Mouse (Mus musculus): ENCODE data around the gene Brca2. TPM values are rescaled to one million over a fixed set of nuclear protein-coding genes. Genes with fewer than 3 reads are reported as not detected.

The Brca2 gene
- polyA plus RNA-seq, 1 experiment from 2014 or later: 46.6 TPM

GRCm38 (mm10) chr5:150611136-150611535 is 88.7 kb downstream of the Brca2 start:
- Histone ChIP-seq H3K36me3 (no peaks in the 10 kb centered on the region), H3K4me3 (no peak overlapping the region), H3K27me3 (ENCODE audit: low read depth, poor library complexity, severe bottlenecking) (no peaks in the 10 kb centered on the region), H3K4me1 (0 out of 2 replicates have a peak, but pooled peaks cover 6% of the 10 kb centered on the region), H3K27ac (no peak overlapping the region), H3K9me3 (replicated peaks) (no peaks in the 10 kb centered on the region)
- DNase-seq (ENCODE audit: low spot score): no peak
- WGBS: 92% methylated on average over 1 of the region's 1 CpGs

GRCm38 (mm10) chr5:150611697-150612096 is 89.3 kb downstream of the Brca2 start:
- Histone ChIP-seq H3K4me3 (no peak overlapping the region), H3K36me3 (no peaks in the 10 kb centered on the region), H3K27me3 (ENCODE audit: low read depth, poor library complexity, severe bottlenecking) (no peaks in the 10 kb centered on the region), H3K27ac (no peak overlapping the region), H3K4me1 (0 out of 2 replicates have a peak, but pooled peaks cover 6% of the 10 kb centered on the region), H3K9me3 (replicated peaks) (no peaks in the 10 kb centered on the region)
- DNase-seq (ENCODE audit: low spot score): no peak
- WGBS: 73% methylated on average over 12 of the region's 12 CpGs

DNA sequence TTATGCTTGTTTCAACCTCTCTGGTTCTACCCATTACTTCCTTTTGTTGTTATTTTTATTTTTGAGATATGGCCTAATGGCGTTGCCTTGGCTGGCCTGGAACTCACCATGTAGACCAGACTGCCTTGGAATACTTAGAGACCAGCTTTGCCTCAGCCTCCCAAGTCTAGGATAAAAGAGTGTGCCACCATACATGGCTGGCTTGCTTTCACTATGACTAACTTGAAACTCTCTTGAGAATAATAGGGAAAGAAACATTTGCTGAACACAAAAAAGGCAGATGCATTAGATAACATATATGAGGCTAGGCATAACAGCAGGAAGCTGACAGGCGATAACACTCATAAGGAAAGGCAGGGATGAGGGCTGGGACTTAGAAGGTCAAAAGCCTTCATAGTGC is 91.6 kb downstream of the Brca2 start:
- 85% methylated on average over 2 of the region's 2 CpGs for WGBS

GRCm38 (mm10) chr5:150616216-150616615 is 93.8 kb downstream of the Brca2 start:
- Histone ChIP-seq H3K36me3 (no peaks in the 10 kb centered on the region), H3K27ac (no peak overlapping the region), H3K27me3 (ENCODE audit: low read depth, poor library complexity, severe bottlenecking) (no peaks in the 10 kb centered on the region), H3K4me1 (0 out of 2 replicates have a peak, but pooled peaks cover 6% of the 10 kb centered on the region), H3K4me3 (no peak overlapping the region), H3K9me3 (replicated peaks) (no peaks in the 10 kb centered on the region)
- WGBS: 91% methylated on average over 2 of the region's 2 CpGs
- DNase-seq (ENCODE audit: low spot score): no peak

More for the DNA sequence above, 91.6 kb downstream of the Brca2 start:
- H3K27me3 ChIP-seq (ENCODE audit: low read depth, poor library complexity, severe bottlenecking): no peaks in the 10 kb centered on the region
- H3K4me1 ChIP-seq: 0 out of 2 replicates have a peak, but pooled peaks cover 6% of the 10 kb centered on the region
- H3K4me3 ChIP-seq: no peak overlapping the region
- H3K36me3 ChIP-seq: no peaks in the 10 kb centered on the region
- no peak for DNase-seq (ENCODE audit: low spot score)
- H3K27ac ChIP-seq: no peak overlapping the region
- no peaks in the 10 kb centered on the region for H3K9me3 ChIP-seq (replicated peaks)

- 89% methylated on average over 3 of the region's 3 CpGs for WGBS
- Histone ChIP-seq H3K4me1 (0 out of 2 replicates have a peak, but pooled peaks cover 4% of the 10 kb centered on the region), H3K4me3 (no peak overlapping the region), H3K27ac (no peak overlapping the region), H3K36me3 (no peaks in the 10 kb centered on the region), H3K27me3 (ENCODE audit: low read depth, poor library complexity, severe bottlenecking) (no peaks in the 10 kb centered on the region), H3K9me3 (replicated peaks) (no peaks in the 10 kb centered on the region)
- DNase-seq (ENCODE audit: low spot score): no peak
Measured at GRCm38 (mm10) chr5:150616731-150617130, 94.3 kb downstream of the Brca2 start.

DNA sequence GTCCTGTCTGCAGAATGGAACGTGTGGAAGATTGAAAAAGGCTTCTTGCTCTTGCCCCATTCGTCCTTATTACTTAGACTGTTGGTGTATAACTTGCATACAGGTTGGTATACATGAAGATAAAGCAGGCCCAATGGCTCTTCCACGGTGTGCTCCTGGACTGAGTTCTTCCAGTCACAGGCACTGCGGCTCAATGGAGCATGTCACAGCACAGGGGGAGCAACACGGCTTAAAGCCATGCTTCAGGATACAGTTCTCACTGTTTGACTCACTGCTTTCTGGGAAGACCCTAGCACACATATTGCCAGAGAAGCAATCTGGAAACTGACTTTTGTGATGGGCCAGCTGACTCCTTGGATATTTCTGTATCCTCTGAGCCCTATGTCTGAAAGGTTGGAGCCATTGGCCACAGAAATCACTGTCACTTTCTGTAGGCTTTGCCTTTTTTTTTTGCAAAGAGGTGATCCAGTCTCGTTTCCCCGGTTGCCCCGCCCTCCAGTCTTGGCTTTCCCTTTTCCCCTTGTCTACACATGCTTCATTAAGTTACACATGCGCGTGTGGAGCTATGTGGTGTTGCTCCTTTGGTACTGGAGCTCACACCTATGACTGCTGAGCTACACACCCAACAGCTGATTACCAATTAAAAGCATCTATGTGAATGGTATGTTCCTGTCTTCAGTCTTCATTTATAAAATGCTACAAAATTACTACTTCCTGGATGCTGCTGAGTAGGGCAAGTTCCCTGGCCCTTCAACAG is 96.3 kb downstream of the Brca2 start:
- no peak overlapping the region for H3K27ac ChIP-seq
- H3K27me3 ChIP-seq (ENCODE audit: low read depth, poor library complexity, severe bottlenecking): no peaks in the 10 kb centered on the region
- H3K36me3 ChIP-seq: no peaks in the 10 kb centered on the region
- H3K4me3 ChIP-seq: no peak overlapping the region
- WGBS: 92% methylated on average over 10 of the region's 10 CpGs
- no peaks in the 10 kb centered on the region for H3K4me1 ChIP-seq
- no peak for DNase-seq (ENCODE audit: low spot score)
- no peaks in the 10 kb centered on the region for H3K9me3 ChIP-seq (replicated peaks)

Other genes with a start within 250 kb of the Brca2 start
- not detected in 2 replicates for gene Zar1l, start 4.5 kb upstream of the Brca2 start, polyA plus RNA-seq (2016; fragmentation: Nextera tagmentation; extraction: Ambion mirVana)
- 2.4 and 2.7 TPM in 2 replicates for gene N4bp2l1, start 74.6 kb downstream of the Brca2 start, polyA plus RNA-seq (2016; fragmentation: Nextera tagmentation; extraction: Ambion mirVana)
- gene N4bp2l2, start 143.6 kb downstream of the Brca2 start, polyA plus RNA-seq (2016; fragmentation: Nextera tagmentation; extraction: Ambion mirVana): 35.5 and 36.1 TPM in 2 replicates
- gene Pds5b, start 151.1 kb downstream of the Brca2 start, polyA plus RNA-seq (2016; fragmentation: Nextera tagmentation; extraction: Ambion mirVana): 33.8 and 43.0 TPM in 2 replicates

All from limb, embryonic 10.5 days (tissue).